Mouse (Mus musculus) adrenal gland, postnatal 4 days (tissue): Measurements from ENCODE around the gene Dbt. TPM values are rescaled to one million over a fixed set of nuclear protein-coding genes. Genes with fewer than 3 reads are reported as not detected.

Experiments used
- DNase-seq, 2 experiments: peaks; one replicate each; pipeline ENCODE4 v3.0.0; 2021 to 2022; ENCODE audit warnings: low spot score in 2 of 2, mixed read lengths in 2 of 2
- long read RNA-seq, 2 experiments: library from polyadenylated mRNA; stranded (forward); transcript quantifications; one replicate each; pipeline ENCODE4 v2.0.0; 2021
- total RNA-seq, 2 experiments: library from RNA; stranded (reverse); gene quantifications; 2 replicates each; pipeline ENCODE4 v1.2.3; 2021

The Dbt gene
- total RNA-seq: 10 to 100 TPM; 48.8 to 57.3 TPM
- long read RNA-seq, experiment 1, transcript Dbt-201 (11 exons, 3,301 nt): major isoform, 8 of 21 reads
- long read RNA-seq, experiment 1, partial matches to known transcripts: 12 of 21 reads
- long read RNA-seq, experiment 1, other reads (novel, unspliced or antisense): 1 of 21 reads
- long read RNA-seq, experiment 2, transcript Dbt-201 (11 exons, 3,301 nt): major isoform, 28 of 42 reads
- long read RNA-seq, experiment 2, partial matches to known transcripts: 2 of 42 reads
- long read RNA-seq, experiment 2, other reads (novel, unspliced or antisense): 12 of 42 reads

DNA sequence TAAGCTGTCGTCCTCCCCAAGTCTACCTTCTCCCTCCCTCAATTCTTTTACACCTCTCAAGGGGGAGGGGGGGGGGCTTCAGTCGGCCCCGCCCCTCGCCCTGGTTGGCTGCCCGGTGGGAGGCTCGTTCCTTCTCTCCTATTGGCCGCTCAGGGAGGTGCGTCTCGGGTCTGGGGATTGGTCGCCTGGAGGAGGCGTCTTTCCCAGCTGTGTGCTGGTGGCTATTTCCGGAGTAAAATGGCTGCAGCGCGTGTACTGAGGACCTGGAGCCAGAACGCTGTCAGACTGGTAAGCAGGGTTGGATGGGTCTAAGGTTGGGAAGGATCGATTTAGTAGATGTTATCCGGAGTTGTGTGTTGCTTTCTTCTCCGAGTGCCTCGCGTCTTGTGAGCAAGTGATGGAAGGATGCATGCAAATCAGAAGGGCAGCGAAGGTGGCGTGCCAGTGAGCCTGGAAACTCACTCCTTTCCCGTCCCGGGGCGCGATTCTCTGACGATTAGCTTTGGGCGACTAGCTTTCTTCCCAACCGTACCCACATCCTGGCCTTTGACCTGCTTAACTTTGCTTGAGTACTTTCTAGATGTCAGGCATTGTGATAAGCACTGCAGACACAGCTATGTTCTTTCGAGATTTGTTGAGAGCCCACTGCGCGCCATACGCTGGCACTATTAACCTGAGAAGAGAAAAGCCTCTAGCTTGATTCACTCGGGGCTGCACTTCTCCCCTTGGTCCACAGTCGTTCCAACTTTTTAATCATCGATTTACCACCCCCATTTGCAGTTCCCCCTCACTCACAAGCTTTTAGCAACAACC, at the start of gene Dbt:
Dbt (plus strand) TSS at position 167 of the 813 bp plus-strand sequence.
- peak; percentile 65 to 77 for DNase-seq

DNA sequence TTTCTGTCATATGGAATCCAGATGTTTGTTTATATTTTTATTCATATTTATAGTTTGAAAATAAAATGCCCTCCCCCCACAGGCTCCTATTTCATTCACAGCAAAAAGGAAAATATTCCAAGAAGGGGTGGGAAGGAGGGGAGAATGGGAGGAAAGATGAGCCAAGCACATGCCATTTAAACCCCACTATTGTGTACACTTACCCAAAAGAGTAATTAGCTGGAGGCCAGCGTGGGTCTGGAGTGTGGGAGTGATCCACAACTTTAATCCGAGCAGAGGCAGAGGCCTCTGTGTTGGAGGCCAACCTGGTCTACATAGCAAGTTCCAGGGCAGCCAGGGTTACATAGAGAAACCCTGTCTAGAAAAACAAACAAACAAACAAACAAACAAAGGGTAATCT, 48.6 kb upstream of the Dbt start:
- no peak for DNase-seq

DNA sequence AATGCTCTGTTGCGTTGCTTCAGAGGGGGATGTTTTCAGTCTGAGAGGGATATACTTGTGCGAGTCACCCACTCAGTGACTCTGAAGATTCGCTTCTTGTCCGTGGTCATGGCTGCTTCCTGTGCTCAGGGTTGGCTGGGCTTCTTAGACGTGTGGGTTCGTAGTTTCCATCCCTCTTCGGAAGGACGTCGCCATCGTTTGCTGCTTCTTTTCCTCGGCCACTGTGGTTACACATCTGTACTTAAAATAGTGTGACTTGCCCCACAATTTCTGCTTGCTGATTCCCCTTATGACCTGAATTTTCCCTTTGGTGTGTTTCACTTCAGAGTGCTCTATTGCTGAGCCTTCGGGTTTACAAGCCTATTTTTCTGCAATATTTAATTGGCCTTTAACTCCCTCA, 47.2 kb upstream of the Dbt start:
- no peak for DNase-seq

DNA sequence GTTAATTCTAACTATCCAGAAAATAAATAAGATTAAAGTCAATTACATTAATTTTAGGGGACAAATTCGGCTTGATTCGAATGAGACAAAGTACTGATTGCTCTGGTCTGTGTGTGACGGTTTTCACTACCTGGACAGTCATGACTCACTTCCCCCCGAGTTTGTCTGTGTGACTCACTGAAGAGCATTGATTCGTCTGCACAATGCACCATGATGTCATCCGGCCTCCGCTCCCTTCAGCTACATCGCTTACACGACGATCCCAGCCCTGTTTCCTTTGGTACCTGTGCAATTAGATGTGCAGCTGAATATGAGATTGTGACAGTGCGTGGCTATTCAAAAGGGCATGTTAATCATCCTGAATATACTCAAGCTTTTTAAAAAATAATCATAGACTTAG, 38.3 kb upstream of the Dbt start:
- DNase-seq: no peak

DNA sequence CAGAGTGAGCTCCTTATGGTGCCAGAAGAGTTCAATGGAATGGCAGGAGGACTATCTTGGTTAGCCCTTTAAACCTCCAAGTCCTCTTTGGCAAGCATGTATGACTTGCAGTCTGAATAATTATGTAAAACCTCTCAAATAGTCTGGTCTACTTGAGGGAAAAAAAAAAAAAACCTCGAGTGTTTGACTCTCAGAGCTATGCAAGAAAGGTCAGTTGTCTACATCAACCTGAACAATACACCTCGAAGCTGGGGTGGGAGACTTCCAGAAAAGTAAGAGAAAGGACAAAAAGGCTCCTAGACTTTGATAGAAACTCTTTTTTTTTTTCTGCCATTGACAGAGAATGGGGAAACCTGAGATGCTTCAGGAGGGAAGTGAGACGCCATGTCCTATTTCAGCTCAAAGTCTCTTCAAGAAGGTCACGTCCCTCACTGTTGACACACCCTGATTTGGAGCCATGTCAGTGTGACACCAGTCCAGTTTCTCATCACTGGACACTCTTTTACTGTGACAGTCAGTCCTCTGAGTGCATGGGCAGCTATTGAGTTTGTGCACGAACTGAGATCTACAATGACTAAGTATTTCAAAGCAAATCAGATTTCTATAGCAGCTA, 36.1 kb upstream of the Dbt start:
- DNase-seq: no peak

DNA sequence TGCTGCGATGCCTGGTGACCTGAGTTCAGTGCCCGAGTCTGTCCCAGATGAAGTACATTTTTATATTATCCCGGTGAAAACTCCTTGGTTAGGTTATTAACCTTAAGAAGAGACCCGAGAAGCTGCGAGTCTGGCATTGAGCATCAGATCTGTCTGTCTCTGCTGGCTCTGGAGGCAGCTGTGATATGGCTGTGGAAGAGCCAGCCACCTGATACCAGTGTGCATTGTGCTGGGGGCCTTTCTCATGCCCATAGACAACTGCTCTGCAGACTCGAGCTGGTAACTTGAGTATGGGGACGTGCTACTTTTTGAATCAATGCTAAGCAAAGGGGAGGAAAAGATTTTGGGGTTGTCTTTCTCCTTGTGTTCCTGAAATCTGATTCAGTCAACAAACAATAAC, 35.5 kb upstream of the Dbt start:
- no peak for DNase-seq

DNA sequence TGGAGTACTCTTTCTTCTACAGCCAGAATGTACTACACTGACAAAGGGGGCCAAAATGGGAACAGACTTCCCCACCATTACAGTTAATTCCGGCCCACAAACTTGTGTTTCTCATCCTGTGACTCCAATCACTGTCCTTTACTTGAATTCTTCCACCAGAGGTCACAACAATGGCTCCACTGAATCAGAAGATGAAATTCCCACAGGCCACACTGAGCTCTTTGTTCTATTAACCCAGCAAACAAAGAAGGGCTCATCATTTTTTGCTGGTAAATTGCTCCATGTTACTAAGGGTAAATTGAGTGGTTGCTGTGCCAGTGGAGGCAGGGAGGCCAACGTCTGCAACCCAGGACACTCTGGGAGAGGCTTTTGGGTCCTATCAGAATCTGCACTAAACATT, 32.8 kb upstream of the Dbt start:
- DNase-seq: no peak

DNA sequence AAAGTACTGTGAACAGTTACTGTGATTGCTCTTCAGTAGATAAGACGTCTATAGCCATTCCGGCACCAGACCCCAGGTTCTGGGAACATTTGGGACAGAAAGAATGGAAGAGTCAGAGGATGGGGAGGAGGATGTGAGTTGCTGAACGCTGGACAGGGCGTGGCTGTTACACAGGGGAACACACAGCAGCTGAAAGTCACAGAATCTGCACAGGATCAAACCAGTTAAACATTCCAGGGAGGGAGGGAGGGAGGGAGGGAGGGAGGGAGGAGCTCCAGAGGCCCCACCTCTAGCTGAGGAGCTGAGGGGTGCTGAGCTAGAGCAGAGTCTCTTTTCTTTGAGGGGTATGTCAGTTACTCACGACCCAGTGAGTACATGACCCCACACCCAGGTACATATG, 31.9 kb upstream of the Dbt start:
- no peak for DNase-seq

DNA sequence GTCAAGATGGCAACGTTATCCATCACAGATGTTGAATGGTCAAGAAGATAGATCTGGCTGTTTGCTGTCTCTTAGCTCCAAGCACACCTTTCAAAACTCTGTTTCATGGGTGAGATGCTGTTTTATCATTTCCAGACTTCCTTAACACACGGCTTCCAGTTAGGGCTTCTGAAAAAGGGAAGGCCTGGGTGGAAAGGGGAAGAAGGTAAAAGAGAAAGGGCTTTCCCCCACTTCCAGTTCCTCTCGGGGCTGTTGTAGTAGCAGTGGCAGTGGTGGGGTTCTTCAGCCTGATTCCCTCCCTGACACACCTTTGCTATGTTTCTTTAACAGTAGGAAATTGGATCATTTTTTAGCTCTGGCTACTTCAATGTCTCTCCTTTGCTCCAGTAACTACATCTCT, 30.1 kb upstream of the Dbt start:
- DNase-seq: no peak

DNA sequence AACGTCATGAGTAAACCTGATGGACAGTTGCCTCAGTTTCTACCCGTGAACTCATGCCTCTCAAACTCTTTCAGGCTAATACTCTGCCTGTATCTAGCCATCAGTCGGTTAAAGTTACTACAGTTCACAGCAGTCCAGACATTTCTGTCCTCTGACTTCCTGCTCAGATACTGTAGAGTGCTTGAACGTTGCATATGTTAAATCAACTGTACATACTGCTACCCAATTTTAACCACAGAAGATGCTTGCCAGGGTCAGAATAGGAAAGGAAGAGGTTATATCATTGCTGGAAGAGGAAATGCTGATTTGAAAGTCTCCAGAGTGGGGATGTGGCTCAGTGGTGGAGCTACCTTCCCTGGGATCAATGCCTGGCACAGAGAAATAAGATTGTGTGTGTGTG, 29.6 kb upstream of the Dbt start:
- no peak for DNase-seq

DNA sequence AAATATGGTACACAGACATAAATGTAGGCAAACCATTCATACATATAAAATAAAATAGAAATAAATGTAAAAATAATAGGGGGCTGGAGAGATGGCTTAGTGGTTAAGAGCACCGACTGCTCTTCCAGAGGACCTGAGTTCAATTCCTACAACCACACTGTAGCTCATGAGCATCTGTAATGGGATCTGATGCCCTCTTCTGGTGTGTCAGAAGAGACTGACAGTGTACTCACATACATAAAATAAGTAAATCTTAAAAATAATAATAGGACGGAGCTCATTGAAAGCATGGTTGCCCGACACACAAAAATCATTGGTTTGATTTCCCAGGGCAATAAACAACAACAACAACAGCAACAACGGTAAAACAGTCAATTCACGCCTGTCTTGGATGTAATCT, 21.9 kb upstream of the Dbt start:
- no peak for DNase-seq

DNA sequence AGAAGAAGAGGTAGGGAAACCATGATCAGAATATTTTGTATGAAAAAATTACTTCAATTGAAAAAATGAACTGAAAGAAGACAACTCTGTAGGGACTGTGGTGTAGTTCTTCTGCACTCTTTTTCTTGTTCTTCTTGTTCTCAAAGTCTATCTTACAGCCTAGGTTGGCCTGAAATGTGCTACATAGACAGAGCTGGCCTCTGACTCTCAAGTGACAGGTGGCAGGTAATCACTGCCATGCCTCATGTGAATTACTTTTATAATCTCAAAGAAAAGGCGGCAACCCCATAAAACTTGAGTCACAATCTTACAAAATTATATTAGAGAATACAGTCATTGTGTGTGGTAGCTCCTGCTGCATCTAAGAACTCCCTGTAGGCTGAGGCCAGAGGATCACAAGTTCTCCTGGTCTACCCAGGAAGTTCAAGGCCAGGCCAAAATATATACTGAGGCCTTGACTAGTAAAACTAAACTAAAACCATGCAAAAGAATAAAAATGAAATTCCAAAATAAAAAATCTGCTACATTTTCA, 20.9 kb upstream of the Dbt start:
- DNase-seq: no peak

DNA sequence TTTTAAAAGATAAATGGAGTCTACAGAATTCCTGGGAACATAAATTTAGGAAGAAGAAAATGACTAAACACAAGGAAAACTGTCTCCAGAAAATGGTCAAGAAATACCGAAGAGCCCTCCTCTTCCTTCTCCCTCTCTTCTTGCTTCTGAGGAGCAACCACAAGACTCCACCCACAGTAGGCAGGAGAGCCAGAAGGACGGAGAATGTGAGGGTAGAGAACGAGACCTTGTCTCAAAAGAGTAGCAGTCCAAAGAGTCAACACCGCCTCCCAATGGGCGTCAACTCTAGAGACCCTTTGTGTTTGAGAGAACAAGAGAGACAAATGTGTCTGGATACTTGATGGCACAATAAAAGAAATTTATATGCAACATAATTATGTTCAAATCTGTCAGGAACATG, 19.2 kb upstream of the Dbt start:
- DNase-seq: no peak

DNA sequence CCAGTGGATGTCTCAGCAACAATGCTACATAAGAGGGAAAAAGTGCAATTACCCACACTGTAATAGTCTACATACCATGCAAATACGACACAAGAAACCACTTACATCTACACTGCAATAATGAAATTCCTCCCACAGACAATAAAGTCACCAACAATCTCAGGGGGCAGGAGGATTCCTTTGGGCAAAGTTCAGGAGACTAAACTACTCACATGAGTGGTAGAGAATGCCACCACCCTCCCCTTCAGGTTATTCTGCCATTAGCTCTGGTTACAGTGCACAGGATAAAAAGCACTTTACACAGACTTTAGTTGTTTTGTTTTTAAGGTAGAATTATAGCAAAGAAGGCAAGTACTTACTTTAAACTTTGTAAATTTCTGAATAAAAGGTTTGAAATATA, 17.2 kb upstream of the Dbt start:
- no peak for DNase-seq

DNA sequence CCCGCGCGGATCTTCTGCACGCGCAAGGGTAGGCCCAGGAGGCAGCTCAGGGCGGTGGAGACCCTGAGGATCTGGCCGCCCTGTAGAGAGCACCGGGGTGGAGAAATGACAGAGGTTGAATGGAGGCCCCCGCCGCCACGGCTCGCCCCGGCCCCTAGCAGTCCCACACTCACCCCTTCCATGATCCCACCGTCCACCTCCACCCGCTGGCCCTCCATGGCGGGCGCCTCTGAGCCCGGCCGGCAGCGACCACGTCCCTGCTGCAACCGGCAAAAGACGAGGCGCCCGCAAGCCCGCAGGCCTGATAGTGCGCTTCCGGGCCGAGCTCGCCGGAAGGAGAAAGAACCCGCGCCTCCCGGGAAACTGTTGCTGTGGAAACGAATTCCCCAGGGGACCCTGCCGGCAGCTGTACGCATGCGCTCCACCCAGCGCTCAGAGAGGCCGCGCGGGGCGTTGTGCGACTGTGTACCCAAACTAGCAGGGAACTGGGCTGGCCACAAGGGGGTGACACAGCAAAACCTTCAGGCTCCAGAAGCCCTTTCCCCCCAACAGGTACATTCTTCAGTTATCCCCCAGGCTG, 5.0 kb upstream of the Dbt start, which contains the start of gene Rtca:
Rtca (minus strand) TSS at position 437 of the 580 bp plus-strand sequence.
- DNase-seq: peak; percentile 97

DNA sequence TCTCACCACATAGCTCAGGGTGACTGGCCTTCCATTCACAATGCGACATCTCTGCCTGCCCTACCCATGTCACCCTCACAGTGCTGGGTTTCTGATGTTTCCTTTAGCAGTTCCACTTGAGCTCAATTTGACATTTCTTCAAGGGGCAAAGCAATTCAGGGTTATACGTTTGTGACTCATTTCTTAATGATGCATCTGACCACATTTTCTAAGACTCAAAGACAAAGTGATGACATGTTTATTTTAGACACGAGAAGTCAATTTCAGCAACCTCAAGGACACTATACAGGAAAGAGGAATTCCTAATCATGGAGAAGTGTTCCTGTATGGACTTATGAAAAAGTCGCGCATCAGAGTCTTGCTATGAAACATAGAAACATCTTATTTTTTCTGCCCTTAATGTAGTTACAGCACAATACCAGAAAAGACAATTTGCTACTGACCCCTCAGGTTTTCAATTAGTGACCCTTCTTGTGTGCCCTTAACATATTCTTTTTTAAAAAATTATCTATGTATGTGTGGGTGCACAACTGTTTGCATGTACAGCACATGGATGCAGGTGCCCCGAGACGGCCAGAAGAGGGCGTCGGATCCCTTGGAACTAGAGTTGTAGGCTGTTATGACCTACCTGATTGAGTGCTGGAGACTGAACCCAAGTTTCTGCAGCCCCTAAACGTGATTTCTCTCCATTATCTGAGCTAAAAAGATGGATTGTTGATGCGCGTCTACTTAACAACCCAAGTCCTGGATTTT, 543 bp upstream of the Dbt start:
- no peak for DNase-seq

DNA sequence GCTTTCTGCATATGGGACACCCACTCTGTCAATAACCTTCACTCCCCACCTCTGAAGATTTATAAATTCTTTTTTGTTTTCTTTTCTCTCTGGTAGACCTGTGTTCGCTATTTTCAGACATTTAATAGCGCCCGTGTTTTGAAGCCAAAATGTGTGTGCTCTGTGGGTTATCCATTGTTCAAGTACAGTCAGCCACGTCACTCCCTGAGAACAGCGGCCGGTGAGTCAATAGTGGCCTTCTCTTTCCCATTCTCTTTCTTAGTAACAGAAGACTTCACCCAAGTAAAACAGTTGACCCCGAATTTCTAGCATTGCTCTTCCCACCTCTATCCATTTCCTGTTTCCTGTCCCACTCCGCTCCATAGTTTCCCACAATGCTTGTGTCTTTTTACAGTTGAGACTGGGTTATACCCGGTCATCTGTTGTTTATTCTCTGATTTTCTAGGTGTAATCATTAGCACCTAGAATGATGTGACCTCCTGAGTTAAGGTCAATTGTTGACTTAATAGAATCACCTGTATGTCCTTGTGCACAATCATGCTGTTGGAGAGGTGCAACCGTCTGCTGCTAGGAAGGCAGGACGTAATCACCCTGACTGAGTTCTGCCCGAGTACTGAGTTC, 7.4 kb downstream of the Dbt start:
- DNase-seq: no peak

DNA sequence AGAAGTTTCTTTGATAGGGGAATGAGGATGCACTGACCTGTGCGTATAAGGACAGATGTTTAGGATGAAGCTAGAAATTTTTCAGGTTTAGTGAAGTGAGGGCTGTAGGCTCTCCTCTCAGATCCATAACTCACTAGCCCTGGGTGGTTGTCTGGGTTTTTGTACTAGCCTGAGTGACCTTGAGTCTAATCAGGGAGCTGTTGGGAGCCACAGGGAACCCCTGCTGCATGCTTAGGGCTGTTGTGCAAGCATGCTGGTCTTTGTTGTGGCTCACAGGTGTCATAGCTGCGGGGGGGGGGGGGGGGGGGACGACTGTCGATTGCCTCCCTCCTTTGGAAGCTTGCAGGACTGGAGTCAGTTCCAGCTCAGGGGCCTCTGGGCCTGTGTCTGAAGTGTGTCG, 16.9 kb downstream of the Dbt start:
- no peak for DNase-seq

DNA sequence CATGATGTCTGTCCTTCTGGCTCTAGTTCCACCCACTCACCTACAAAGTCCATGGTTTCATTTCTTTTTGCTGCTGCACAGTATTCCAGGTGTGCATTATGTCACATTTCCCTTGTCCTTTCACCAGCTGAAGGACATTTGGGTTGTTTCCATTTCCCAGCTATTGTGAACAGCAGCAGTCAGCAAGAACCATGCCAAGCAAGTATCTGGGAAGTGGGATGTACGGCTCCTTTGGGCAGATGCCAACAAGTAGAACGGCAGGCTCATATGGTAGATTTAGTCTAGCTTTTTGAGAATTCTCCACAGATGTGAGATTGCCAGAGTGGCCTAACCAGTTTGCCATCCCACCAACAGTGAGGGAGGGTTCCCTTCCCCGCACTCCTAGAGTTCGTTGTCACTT, 18.0 kb downstream of the Dbt start:
- no peak for DNase-seq

DNA sequence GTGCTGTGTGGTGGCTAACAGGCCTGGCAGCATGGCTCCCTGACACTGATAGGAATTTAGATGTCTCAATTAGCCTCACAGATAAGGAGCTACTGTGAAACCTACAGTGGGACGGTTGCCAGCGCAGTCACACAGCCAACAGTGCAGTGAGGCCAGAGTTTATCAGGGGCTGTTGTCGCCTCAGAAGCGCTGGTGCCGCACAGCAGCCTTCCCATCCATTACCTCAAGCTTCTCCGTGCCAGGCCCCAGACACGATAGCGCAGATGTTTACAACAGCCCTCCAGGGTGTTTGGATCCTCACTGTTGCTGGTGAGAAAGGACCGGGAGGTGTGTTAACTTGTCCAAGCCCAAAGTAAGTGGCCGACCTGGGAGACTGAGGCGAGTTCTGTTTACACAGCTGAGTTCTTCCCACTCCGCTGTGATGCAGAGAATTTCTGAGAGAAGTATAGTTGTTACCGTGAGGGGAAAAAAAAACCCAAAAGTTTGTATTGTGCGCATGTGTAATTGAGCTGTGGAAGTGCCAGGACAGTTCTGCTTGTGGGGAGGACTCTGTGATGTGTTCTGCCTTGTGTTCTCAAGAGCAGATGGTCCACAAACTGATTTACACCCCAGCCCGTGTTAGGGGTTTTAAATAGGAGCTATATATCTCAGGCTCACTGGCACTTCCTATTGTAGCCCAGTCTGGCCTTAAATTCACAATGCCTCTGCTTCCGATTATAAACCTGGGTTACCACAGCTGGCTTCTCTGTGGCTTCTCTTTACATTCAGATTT, 23.7 kb downstream of the Dbt start:
- DNase-seq: no peak
